13 mouse cellular contexts compared by ENCODE assay signal in genomic region chr7:113850389-113850788, GRCm38 (mm10).
"Had no signal": no experiment of that assay in that cellular context is flagged by ENCODE, and none has a peak within 500 bp of the region (broad histone marks: within the 10 kb centered on the region; RNA-seq: fewer than 3 reads in every experiment).

No protein-coding gene starts in this region.

- H3K4me2 ChIP-seq: limb, embryonic 15.5 days; liver, embryonic 12.5 days; neural tube, embryonic 15.5 days had no signal

- H3K36me3 ChIP-seq: limb, embryonic 15.5 days; liver, embryonic 12.5 days; midbrain, embryonic 10.5 days; neural tube, embryonic 15.5 days had no signal

- H3K4me1 ChIP-seq: neural tube, embryonic 15.5 days had no signal

- H3K9ac ChIP-seq: limb, embryonic 15.5 days; liver, embryonic 12.5 days; neural tube, embryonic 15.5 days had no signal

- DNase-seq: kidney, adult 2 months; kidney, postnatal 25 days; layer of hippocampus, adult 9-11 months; midbrain, embryonic 14.5 days; right cerebral cortex, adult 18-20 months; thymus, postnatal 4 days had no signal

- H3K4me3 ChIP-seq: limb, embryonic 15.5 days; liver, embryonic 12.5 days; midbrain, embryonic 10.5 days; myocyte; neural tube, embryonic 15.5 days had no signal

- H3K27me3 ChIP-seq: limb, embryonic 15.5 days; liver, embryonic 12.5 days; neural tube, embryonic 15.5 days had no signal

- H3K27ac ChIP-seq: limb, embryonic 15.5 days; liver, embryonic 12.5 days; midbrain, embryonic 10.5 days; neural tube, embryonic 15.5 days; stomach, postnatal 0 days had no signal

- H3K9me3 ChIP-seq: limb, embryonic 15.5 days; liver, embryonic 12.5 days; midbrain, embryonic 10.5 days; neural tube, embryonic 15.5 days had no signal

- ATAC-seq: intestine, embryonic 16.5 days; liver, embryonic 12.5 days had no signal
